Mouse (Mus musculus): ENCODE data around the gene Bbs12. TPM values are rescaled to one million over a fixed set of nuclear protein-coding genes. Genes with fewer than 3 reads are reported as not detected.

Bbs12 gene
- polyA plus RNA-seq, 1 experiment from 2014 or later, result 5.1 TPM

GRCm38 (mm10) chr3:37313371-37313770 is 1.0 kb downstream of the Bbs12 start:
- Histone ChIP-seq H3K36me3 (ENCODE audit: control insufficient read depth, insufficient read depth, low read length) (no peaks in the 10 kb centered on the region), H3K9me3 (ENCODE audit: control insufficient read depth, low read length) (no peaks in the 10 kb centered on the region), H3K27me3 (replicated peaks; ENCODE audit: control insufficient read depth, insufficient read depth, low read length) (no peaks in the 10 kb centered on the region), H3K4me3 (ENCODE audit: low read length) (peak overlapping the region; percentile 89), H3K4me1 (ENCODE audit: control insufficient read depth, insufficient read depth, low read depth, low read length) (peaks cover 9% of the 10 kb centered on the region; the same call in 1 of the 2 replicates), H3K27ac (ENCODE audit: low read depth, low read length) (no peak overlapping the region), H3K9ac (ENCODE audit: low read depth, low read length) (peak overlapping the region; percentile 17), H3K4me2 (ENCODE audit: low read length) (peak overlapping the region; percentile 80)
- WGBS, result 41% methylated on average over 1 of the region's 1 CpGs
- no peak for ATAC-seq

DNA sequence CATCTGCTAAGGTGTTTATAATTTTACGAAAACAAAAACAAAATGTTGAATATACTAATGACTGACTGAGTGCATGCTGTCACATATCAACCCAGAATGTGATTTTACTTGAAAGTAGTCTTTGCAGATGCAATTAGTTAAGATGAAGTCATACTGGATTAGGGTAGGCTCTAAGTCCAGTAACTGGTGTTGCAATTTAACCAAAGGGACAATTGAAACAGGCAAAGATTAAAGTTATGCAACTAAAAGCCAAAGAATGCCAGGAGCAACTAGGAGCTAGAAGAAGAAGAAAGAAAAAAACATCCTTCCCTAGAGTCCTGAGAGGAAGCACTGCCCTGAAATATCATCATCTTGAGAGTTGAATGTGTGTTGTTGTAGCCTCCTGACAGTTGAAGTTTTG is 3.9 kb downstream of the Bbs12 start:
- no peak for ATAC-seq
- H3K4me2 ChIP-seq (ENCODE audit: low read length), result no peak overlapping the region
- no peaks in the 10 kb centered on the region for H3K27me3 ChIP-seq (replicated peaks; ENCODE audit: control insufficient read depth, insufficient read depth, low read length)
- no peak overlapping the region for H3K9ac ChIP-seq (ENCODE audit: low read depth, low read length)
- H3K4me3 ChIP-seq (ENCODE audit: low read length), result no peak overlapping the region
- H3K36me3 ChIP-seq (ENCODE audit: control insufficient read depth, insufficient read depth, low read length), result no peaks in the 10 kb centered on the region; the same call in 1 of the 2 replicates
- peaks cover 9% of the 10 kb centered on the region; the same call in 1 of the 2 replicates for H3K4me1 ChIP-seq (ENCODE audit: control insufficient read depth, insufficient read depth, low read depth, low read length)
- WGBS, result 96% methylated on average over 1 of the region's 1 CpGs
- H3K27ac ChIP-seq (ENCODE audit: low read depth, low read length), result no peak overlapping the region
- H3K9me3 ChIP-seq (ENCODE audit: control insufficient read depth, low read length), result no peaks in the 10 kb centered on the region

DNA sequence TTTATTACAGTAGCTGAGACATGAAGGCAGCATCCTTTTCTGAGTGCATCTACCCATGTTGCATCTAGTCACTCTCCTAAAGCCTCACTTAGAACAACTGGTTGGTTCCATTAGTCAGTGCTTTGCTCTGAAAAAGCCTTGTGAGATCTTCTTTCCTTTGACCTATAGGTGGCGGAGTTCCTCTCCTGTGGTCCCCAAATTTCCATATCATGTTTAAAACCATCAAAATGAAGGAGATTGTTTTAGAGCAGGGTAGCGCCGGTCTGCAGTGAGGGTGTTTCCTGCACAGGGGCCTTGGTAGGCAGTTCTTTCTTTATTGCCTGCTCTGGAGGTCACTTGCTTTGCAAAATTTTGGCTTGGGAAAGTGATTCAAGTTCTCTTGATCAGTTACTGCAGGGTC is 12.0 kb downstream of the Bbs12 start:
- H3K27me3 ChIP-seq (replicated peaks; ENCODE audit: control insufficient read depth, insufficient read depth, low read length), result no peaks in the 10 kb centered on the region
- no peak overlapping the region for H3K27ac ChIP-seq (ENCODE audit: low read depth, low read length)
- no peak overlapping the region for H3K9ac ChIP-seq (ENCODE audit: low read depth, low read length)
- no peaks in the 10 kb centered on the region for H3K9me3 ChIP-seq (ENCODE audit: control insufficient read depth, low read length)
- no peak overlapping the region for H3K4me2 ChIP-seq (ENCODE audit: low read length)
- H3K4me3 ChIP-seq (ENCODE audit: low read length), result no peak overlapping the region
- H3K36me3 ChIP-seq (ENCODE audit: control insufficient read depth, insufficient read depth, low read length), result no peaks in the 10 kb centered on the region; the same call in 1 of the 2 replicates
- 40% methylated on average over 3 of the region's 3 CpGs for WGBS
- no peak for ATAC-seq
- no peaks in the 10 kb centered on the region for H3K4me1 ChIP-seq (ENCODE audit: control insufficient read depth, insufficient read depth, low read depth, low read length)

DNA sequence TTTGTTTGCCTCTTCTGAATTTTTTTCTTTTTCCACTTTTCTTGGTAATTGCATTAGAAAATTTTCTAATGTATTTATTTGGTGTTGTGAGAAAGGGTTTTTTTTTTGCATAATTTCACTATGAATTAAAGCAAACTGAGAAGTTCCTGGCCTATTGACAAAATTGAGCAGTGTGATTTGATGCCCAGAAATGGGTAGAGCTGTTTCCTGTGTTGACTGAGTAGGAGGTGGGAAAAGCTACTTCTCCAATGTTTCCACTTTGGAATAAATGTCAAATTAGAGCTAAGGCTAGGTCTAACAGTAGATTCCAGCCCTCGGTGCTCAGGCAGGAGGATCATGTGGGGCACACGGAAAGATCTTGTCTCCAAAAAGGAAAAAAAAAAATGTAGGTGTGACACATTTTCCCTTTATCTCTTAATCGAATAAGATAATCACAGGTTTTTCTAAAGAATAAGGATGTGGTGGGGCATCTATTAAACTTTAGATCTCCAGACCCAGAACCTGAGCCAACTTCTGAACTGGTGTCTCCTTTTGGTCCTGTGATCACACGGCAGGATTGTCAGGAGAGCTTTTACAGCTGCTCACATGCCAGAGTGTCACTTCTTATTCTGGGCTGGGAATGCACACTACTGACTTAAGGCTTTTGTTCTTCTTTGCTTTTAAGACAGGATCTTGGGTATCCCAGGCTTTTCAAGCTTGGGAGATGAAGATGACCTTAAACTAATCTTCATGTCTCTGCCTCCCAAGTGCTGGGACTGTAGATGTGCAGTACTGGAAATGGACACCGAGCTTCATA is 13.2 kb downstream of the Bbs12 start:
- H3K4me3 ChIP-seq (ENCODE audit: low read length), result no peak overlapping the region
- no peaks in the 10 kb centered on the region for H3K27me3 ChIP-seq (replicated peaks; ENCODE audit: control insufficient read depth, insufficient read depth, low read length)
- H3K4me2 ChIP-seq (ENCODE audit: low read length), result no peak overlapping the region
- no peak overlapping the region for H3K27ac ChIP-seq (ENCODE audit: low read depth, low read length)
- H3K9ac ChIP-seq (ENCODE audit: low read depth, low read length), result no peak overlapping the region
- H3K4me1 ChIP-seq (ENCODE audit: control insufficient read depth, insufficient read depth, low read depth, low read length), result no peaks in the 10 kb centered on the region
- no peaks in the 10 kb centered on the region for H3K9me3 ChIP-seq (ENCODE audit: control insufficient read depth, low read length)
- no peaks in the 10 kb centered on the region for H3K36me3 ChIP-seq (ENCODE audit: control insufficient read depth, insufficient read depth, low read length)
- WGBS, result 90% methylated on average over 5 of the region's 5 CpGs
- no peak for ATAC-seq

- no peak for ATAC-seq
These were observed 14.3 kb downstream of the Bbs12 start for GRCm38 (mm10) chr3:37326627-37327026.

GRCm38 (mm10) chr3:37328489-37328888 is 16.1 kb downstream of the Bbs12 start:
- Histone ChIP-seq H3K9ac (ENCODE audit: low read depth, low read length) (no peak overlapping the region), H3K4me2 (ENCODE audit: low read length) (no peak overlapping the region), H3K4me3 (ENCODE audit: low read length) (no peak overlapping the region), H3K27me3 (replicated peaks; ENCODE audit: control insufficient read depth, insufficient read depth, low read length) (no peaks in the 10 kb centered on the region), H3K9me3 (ENCODE audit: control insufficient read depth, low read length) (no peaks in the 10 kb centered on the region), H3K27ac (ENCODE audit: low read depth, low read length) (no peak overlapping the region), H3K4me1 (ENCODE audit: control insufficient read depth, insufficient read depth, low read depth, low read length) (no peaks in the 10 kb centered on the region), H3K36me3 (ENCODE audit: control insufficient read depth, insufficient read depth, low read length) (no peaks in the 10 kb centered on the region)
- ATAC-seq, result no peak
- 80% methylated on average over 2 of the region's 2 CpGs for WGBS

More at GRCm38 (mm10) chr3:37326627-37327026, 14.3 kb downstream of the Bbs12 start:
- Histone ChIP-seq H3K4me1 (ENCODE audit: control insufficient read depth, insufficient read depth, low read depth, low read length) (no peaks in the 10 kb centered on the region), H3K4me3 (ENCODE audit: low read length) (no peak overlapping the region), H3K27me3 (replicated peaks; ENCODE audit: control insufficient read depth, insufficient read depth, low read length) (no peaks in the 10 kb centered on the region), H3K4me2 (ENCODE audit: low read length) (no peak overlapping the region), H3K36me3 (ENCODE audit: control insufficient read depth, insufficient read depth, low read length) (no peaks in the 10 kb centered on the region), H3K9me3 (ENCODE audit: control insufficient read depth, low read length) (no peaks in the 10 kb centered on the region), H3K9ac (ENCODE audit: low read depth, low read length) (no peak overlapping the region), H3K27ac (ENCODE audit: low read depth, low read length) (no peak overlapping the region)
- 93% methylated on average over 3 of the region's 3 CpGs for WGBS

DNA sequence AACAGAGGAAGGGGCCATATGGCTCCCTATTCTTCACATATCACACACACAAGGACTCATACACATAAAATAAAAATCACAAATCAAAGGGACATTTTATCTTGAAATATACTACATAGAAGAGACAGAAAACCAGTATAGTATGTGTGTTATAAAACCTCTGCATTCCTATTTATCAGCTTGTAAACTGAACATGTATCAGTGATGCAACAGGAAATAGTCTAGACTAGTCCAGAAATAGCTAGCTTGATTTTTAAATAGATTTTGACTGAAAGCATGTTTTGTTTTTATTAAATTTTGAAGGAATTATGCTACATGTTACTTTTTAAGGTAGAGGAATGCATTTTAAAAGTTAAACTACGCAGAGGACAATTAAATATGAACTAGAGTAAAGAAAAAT is 17.6 kb downstream of the Bbs12 start:
- no peaks in the 10 kb centered on the region for H3K27me3 ChIP-seq (replicated peaks; ENCODE audit: control insufficient read depth, insufficient read depth, low read length)
- H3K4me2 ChIP-seq (ENCODE audit: low read length), result no peak overlapping the region
- WGBS, result 93% methylated on average over 1 of the region's 1 CpGs
- H3K4me3 ChIP-seq (ENCODE audit: low read length), result no peak overlapping the region
- H3K9ac ChIP-seq (ENCODE audit: low read depth, low read length), result no peak overlapping the region
- no peaks in the 10 kb centered on the region for H3K36me3 ChIP-seq (ENCODE audit: control insufficient read depth, insufficient read depth, low read length)
- ATAC-seq, result no peak
- no peaks in the 10 kb centered on the region for H3K9me3 ChIP-seq (ENCODE audit: control insufficient read depth, low read length)
- H3K27ac ChIP-seq (ENCODE audit: low read depth, low read length), result no peak overlapping the region
- H3K4me1 ChIP-seq (ENCODE audit: control insufficient read depth, insufficient read depth, low read depth, low read length), result no peaks in the 10 kb centered on the region

GRCm38 (mm10) chr3:37331999-37332449 is 19.7 kb downstream of the Bbs12 start:
- Histone ChIP-seq H3K9ac (ENCODE audit: low read depth, low read length) (no peak overlapping the region), H3K9me3 (ENCODE audit: control insufficient read depth, low read length) (no peaks in the 10 kb centered on the region), H3K4me2 (ENCODE audit: low read length) (no peak overlapping the region), H3K4me3 (ENCODE audit: low read length) (no peak overlapping the region), H3K4me1 (ENCODE audit: control insufficient read depth, insufficient read depth, low read depth, low read length) (no peaks in the 10 kb centered on the region), H3K27me3 (replicated peaks; ENCODE audit: control insufficient read depth, insufficient read depth, low read length) (no peaks in the 10 kb centered on the region), H3K36me3 (ENCODE audit: control insufficient read depth, insufficient read depth, low read length) (no peaks in the 10 kb centered on the region), H3K27ac (ENCODE audit: low read depth, low read length) (no peak overlapping the region)
- ATAC-seq, result no peak
- WGBS, result 74% methylated on average over 6 of the region's 6 CpGs

GRCm38 (mm10) chr3:37334053-37334452 is 21.7 kb downstream of the Bbs12 start:
- H3K9ac ChIP-seq (ENCODE audit: low read depth, low read length), result no peak overlapping the region
- H3K4me2 ChIP-seq (ENCODE audit: low read length), result no peak overlapping the region
- H3K27ac ChIP-seq (ENCODE audit: low read depth, low read length), result no peak overlapping the region
- no peaks in the 10 kb centered on the region for H3K36me3 ChIP-seq (ENCODE audit: control insufficient read depth, insufficient read depth, low read length)
- H3K4me1 ChIP-seq (ENCODE audit: control insufficient read depth, insufficient read depth, low read depth, low read length), result no peaks in the 10 kb centered on the region
- ATAC-seq, result no peak
- no peaks in the 10 kb centered on the region for H3K27me3 ChIP-seq (replicated peaks; ENCODE audit: control insufficient read depth, insufficient read depth, low read length)
- H3K4me3 ChIP-seq (ENCODE audit: low read length), result no peak overlapping the region
- no peaks in the 10 kb centered on the region for H3K9me3 ChIP-seq (ENCODE audit: control insufficient read depth, low read length)
- WGBS, result 93% methylated on average over 4 of the region's 4 CpGs
